Mouse (Mus musculus) cerebellum, adult 2 months (tissue): ENCODE measurements around the gene Tmed6. TPM values are rescaled to one million over a fixed set of nuclear protein-coding genes. Genes with fewer than 3 reads are reported as not detected.

ENCODE experiments used
- DNase-seq, 2 experiments: peaks; one replicate each; pipeline ENCODE4 v3.0.0; 2021
- H3K27ac ChIP-seq: fragments of 200-500 bp; 2 replicates; pipeline ENCODE4 v1.5.1; 2012; ENCODE audit warnings: low read length, control low read depth, inconsistent platforms; ENCODE audit not compliant: insufficient read depth
- H3K27me3 ChIP-seq: fragments of 200-500 bp; 2 replicates; pipeline ENCODE4 v1.6.1; 2012; ENCODE audit warnings: inconsistent platforms, mild to moderate bottlenecking, low read length, moderate library complexity; ENCODE audit not compliant: control insufficient read depth, insufficient read depth
- H3K4me1 ChIP-seq: fragments of 200-500 bp; 2 replicates; pipeline ENCODE4 v1.6.1; 2011; ENCODE audit warnings: low read length; ENCODE audit not compliant: control insufficient read depth, insufficient read depth
- H3K4me3 ChIP-seq: fragments of 200-500 bp; replicated peaks from 2 replicates; pipeline ENCODE3; 2011; ENCODE audit warnings: mild to moderate bottlenecking, low read depth, low read length, control low read depth; ENCODE audit not compliant: insufficient read depth
- CTCF ChIP-seq: fragments of 200-500 bp; IDR thresholded peaks from 2 replicates; pipeline ENCODE4 v1.5.1; 2011; ENCODE audit warnings: low read depth, mild to moderate bottlenecking, control low read depth, low read length, moderate library complexity, borderline replicate concordance; ENCODE audit not compliant: insufficient read depth
- POLR2A ChIP-seq: fragments of 200-500 bp; IDR thresholded peaks from 2 replicates; pipeline ENCODE4 v1.6.1; 2011; ENCODE audit warnings: low read length, control low read depth, borderline replicate concordance; ENCODE audit not compliant: insufficient read depth
- WGBS: fragments of 180-500 bp; shearing (Covaris S2); methylation state at CpG from one replicate; pipeline ENCODE4 v1.1.7; 2018; 5-methylcytosine and 5-hydroxymethylcytosine counted together
- polyA plus RNA-seq: library from polyadenylated mRNA; depleted of rRNA; stranded (reverse); fragments of >200 nt; gene quantifications from 2 replicates; pipeline ENCODE4 v1.2.3, GENCODE M21; 2012

Tmed6 gene
- polyA plus RNA-seq, 1 experiment, result not detected

- Histone ChIP-seq H3K27ac (no peak overlapping the region), H3K4me1 (no peaks in the 10 kb centered on the region), H3K27me3 (no peaks in the 10 kb centered on the region), H3K4me3 (no peak overlapping the region)
- TF ChIP-seq POLR2A, result no peak
- no peak for TF ChIP-seq CTCF
- WGBS, result 41% methylated on average over 7 of the region's 7 CpGs
- no peak for DNase-seq
Measured at GRCm38 (mm10) chr8:107090531-107090930, 25.1 kb upstream of the Tmed6 start.

GRCm38 (mm10) chr8:107088526-107089063 is 23.2 kb upstream of the Tmed6 start:
- no peaks in the 10 kb centered on the region for H3K27me3 ChIP-seq
- H3K4me1 ChIP-seq, result no peaks in the 10 kb centered on the region
- WGBS, result 99% methylated on average over 5 of the region's 5 CpGs
- no peak for DNase-seq
- no peak for TF ChIP-seq CTCF
- no peak for TF ChIP-seq POLR2A
- no peak overlapping the region for H3K27ac ChIP-seq
- H3K4me3 ChIP-seq, result no peak overlapping the region

GRCm38 (mm10) chr8:107086018-107086417 is 20.6 kb upstream of the Tmed6 start:
- Histone ChIP-seq H3K27me3 (no peaks in the 10 kb centered on the region), H3K4me3 (no peak overlapping the region), H3K27ac (no peak overlapping the region), H3K4me1 (no peaks in the 10 kb centered on the region)
- no peak for DNase-seq
- TF ChIP-seq POLR2A (no peak), CTCF (no peak)
- 98% methylated on average over 5 of the region's 5 CpGs for WGBS

- Histone ChIP-seq H3K4me3 (no peak overlapping the region), H3K4me1 (no peaks in the 10 kb centered on the region), H3K27ac (no peak overlapping the region), H3K27me3 (no peaks in the 10 kb centered on the region)
- no peak for DNase-seq
- WGBS, result 96% methylated on average over 17 of the region's 17 CpGs
- no peak for TF ChIP-seq POLR2A
- TF ChIP-seq CTCF, result peak; percentile 30; the same call in 1 of the 2 replicates
Measured at GRCm38 (mm10) chr8:107085358-107085757, 19.9 kb upstream of the Tmed6 start.

- no peaks in the 10 kb centered on the region; the same call in 1 of the 2 replicates for H3K4me1 ChIP-seq
Measured at GRCm38 (mm10) chr8:107076239-107076888, 10.9 kb upstream of the Tmed6 start.

GRCm38 (mm10) chr8:107074128-107074527 is 8.7 kb upstream of the Tmed6 start:
- H3K27ac ChIP-seq, result no peak overlapping the region
- H3K4me1 ChIP-seq, result no peaks in the 10 kb centered on the region; the same call in 1 of the 2 replicates
- no peak for TF ChIP-seq POLR2A
- TF ChIP-seq CTCF, result no peak
- DNase-seq, result no peak
- no peak overlapping the region for H3K4me3 ChIP-seq
- H3K27me3 ChIP-seq, result no peaks in the 10 kb centered on the region
- WGBS, result 58% methylated on average over 1 of the region's 1 CpGs

More at GRCm38 (mm10) chr8:107076239-107076888, 10.9 kb upstream of the Tmed6 start:
- DNase-seq, result no peak
- Histone ChIP-seq H3K4me3 (no peak overlapping the region), H3K27ac (no peak overlapping the region), H3K27me3 (no peaks in the 10 kb centered on the region)
- TF ChIP-seq POLR2A (no peak), CTCF (no peak)
- WGBS, result 84% methylated on average over 7 of the region's 7 CpGs

- Histone ChIP-seq H3K4me3 (no peak overlapping the region), H3K4me1 (no peaks in the 10 kb centered on the region; the same call in 1 of the 2 replicates), H3K27ac (no peak overlapping the region), H3K27me3 (no peaks in the 10 kb centered on the region)
- no peak for DNase-seq
- 92% methylated on average over 4 of the region's 4 CpGs for WGBS
- TF ChIP-seq POLR2A (no peak), CTCF (no peak)
Measured at GRCm38 (mm10) chr8:107073706-107074105, 8.3 kb upstream of the Tmed6 start.

GRCm38 (mm10) chr8:107062613-107063012 is 2.8 kb downstream of the Tmed6 start:
- WGBS, result 98% methylated on average over 1 of the region's 1 CpGs
- TF ChIP-seq CTCF (no peak), POLR2A (no peak)
- Histone ChIP-seq H3K27me3 (no peaks in the 10 kb centered on the region), H3K4me1 (no peaks in the 10 kb centered on the region), H3K27ac (no peak overlapping the region), H3K4me3 (no peak overlapping the region)
- DNase-seq, result no peak
